Mouse (Mus musculus): ENCODE measurements at regions not wholly inside any gene's neighbourhood (a gene's known extent, or its start where the extent isn't known, plus 50 kb on each side); places are given as distances from the start of the nearest gene placed in this dataset.

- DNase-seq (ENCODE audit: extremely low read depth, insufficient read length, low spot score) = no peak
These were observed 113.6 kb upstream of the Armc2 start for GRCm38 (mm10) chr10:42131798-42132197.

GRCm38 (mm10) chr10:42131298-42131697 is 113.1 kb upstream of the Armc2 start:
- DNase-seq (ENCODE audit: extremely low read depth, insufficient read length, low spot score) = peak; percentile 38

GRCm38 (mm10) chr10:42127865-42128419 is 109.7 kb upstream of the Armc2 start:
- DNase-seq (ENCODE audit: extremely low read depth, insufficient read length, low spot score) = peak; percentile 60

GRCm38 (mm10) chr10:42126816-42127215 is 108.6 kb upstream of the Armc2 start:
- no peak for DNase-seq (ENCODE audit: extremely low read depth, insufficient read length, low spot score)

- DNase-seq (ENCODE audit: extremely low read depth, insufficient read length, low spot score) = no peak
These were observed 104.8 kb upstream of the Armc2 start for GRCm38 (mm10) chr10:42122768-42123635.

GRCm38 (mm10) chr10:42121984-42122383 is 103.7 kb upstream of the Armc2 start:
- DNase-seq (ENCODE audit: extremely low read depth, insufficient read length, low spot score) = no peak

- DNase-seq (ENCODE audit: extremely low read depth, insufficient read length, low spot score) = no peak
These were observed 101.1 kb upstream of the Armc2 start for GRCm38 (mm10) chr10:42119326-42119725.

- DNase-seq (ENCODE audit: extremely low read depth, insufficient read length, low spot score) = no peak
These were observed 100.3 kb upstream of the Armc2 start for GRCm38 (mm10) chr10:42118361-42119188.

- no peak for DNase-seq (ENCODE audit: extremely low read depth, insufficient read length, low spot score)
These were observed 99.3 kb upstream of the Armc2 start for GRCm38 (mm10) chr10:42117523-42117922.

GRCm38 (mm10) chr10:42115920-42116298 is 97.7 kb upstream of the Armc2 start:
- DNase-seq (ENCODE audit: extremely low read depth, insufficient read length, low spot score) = no peak

- no peak for DNase-seq (ENCODE audit: extremely low read depth, insufficient read length, low spot score)
These were observed 97.1 kb upstream of the Armc2 start for GRCm38 (mm10) chr10:42115224-42115919.

GRCm38 (mm10) chr10:42110704-42111103 is 92.5 kb upstream of the Armc2 start:
- no peak for DNase-seq (ENCODE audit: extremely low read depth, insufficient read length, low spot score)

GRCm38 (mm10) chr10:42108294-42109014 is 90.2 kb upstream of the Armc2 start:
- no peak for DNase-seq (ENCODE audit: extremely low read depth, insufficient read length, low spot score)

- DNase-seq (ENCODE audit: extremely low read depth, insufficient read length, low spot score) = no peak
These were observed 89.4 kb upstream of the Armc2 start for GRCm38 (mm10) chr10:42107437-42108293.

- DNase-seq (ENCODE audit: extremely low read depth, insufficient read length, low spot score) = no peak
These were observed 88.4 kb upstream of the Armc2 start for GRCm38 (mm10) chr10:42106611-42107010.

GRCm38 (mm10) chr10:42105083-42105482 is 86.8 kb upstream of the Armc2 start:
- no peak for DNase-seq (ENCODE audit: extremely low read depth, insufficient read length, low spot score)

GRCm38 (mm10) chr10:42102320-42102719 is 84.1 kb upstream of the Armc2 start:
- DNase-seq (ENCODE audit: extremely low read depth, insufficient read length, low spot score) = no peak

GRCm38 (mm10) chr10:42101096-42101495 is 82.9 kb upstream of the Armc2 start:
- peak; percentile 40 for DNase-seq (ENCODE audit: extremely low read depth, insufficient read length, low spot score)

GRCm38 (mm10) chr10:42096924-42097323 is 78.7 kb upstream of the Armc2 start:
- DNase-seq (ENCODE audit: extremely low read depth, insufficient read length, low spot score) = no peak
